Mouse (Mus musculus) brown adipose tissue, adult 24 weeks (tissue): ENCODE measurements around the gene Vmn2r121. TPM values are rescaled to one million over a fixed set of nuclear protein-coding genes. Genes with fewer than 3 reads are reported as not detected.

Experiments
- H3K27ac ChIP-seq: fragments of 200-500 bp; replicated peaks from 2 replicates; pipeline ENCODE4 v1.5.1; 2012; ENCODE audit warnings: low read depth, mild to moderate bottlenecking, low read length
- H3K4me1 ChIP-seq: fragments of 200-500 bp; 2 replicates; pipeline ENCODE4 v1.6.1; 2012; ENCODE audit warnings: low read length, mixed read lengths; ENCODE audit not compliant: control insufficient read depth, insufficient read depth, insufficient read length
- H3K4me3 ChIP-seq: fragments of 200-500 bp; 2 replicates; pipeline ENCODE4 v1.5.1; 2012; ENCODE audit warnings: low read depth, mild to moderate bottlenecking, low read length, moderate library complexity; ENCODE audit not compliant: insufficient read depth
- polyA plus RNA-seq: library from polyadenylated mRNA; stranded (reverse); fragments of >200 nt; gene quantifications from 2 replicates; pipeline ENCODE4 v1.2.4, GENCODE M21; 2012; ENCODE audit not compliant: missing spikeins, insufficient read depth, insufficient read length

Vmn2r121 gene
- not detected in 2 replicates for polyA plus RNA-seq

GRCm38 (mm10) chrX:124135852-124136251 lies at the start of gene Vmn2r121:
TSS of gene Vmn2r121 (minus strand) at chrX:124135952.
- H3K27ac ChIP-seq: no peak within 1 kb of the TSS

More at GRCm38 (mm10) chrX:124135852-124136251, at the start of gene Vmn2r121:
- Histone ChIP-seq H3K4me3 (no peak within 1 kb of the TSS), H3K4me1 (no peaks in the 10 kb centered on the region)
